Mouse (Mus musculus) heart, embryonic 16.5 days (tissue): ENCODE measurements around the gene Chd9. TPM values are rescaled to one million over a fixed set of nuclear protein-coding genes. Genes with fewer than 3 reads are reported as not detected.
A peak's percentile ranks its signal among the peaks of the same experiment; 100 is the strongest.

ENCODE experiments used
- ATAC-seq: fragments of 200-750 bp; cut with Nextera tagmentation; replicated peaks from 2 replicates; pipeline ENCODE4 v1.8.0; 2017; ENCODE audit warnings: moderate number of reproducible peaks; ENCODE audit not compliant: insufficient read depth, low FRiP score; ENCODE audit errors: extremely low read depth
- H3K27ac ChIP-seq: fragments of 300-500 bp; sonication (generic); 2 replicates; pipeline ENCODE4 v1.5.1; 2014; ENCODE audit warnings: mild to moderate bottlenecking, low read length, control low read depth, moderate library complexity
- H3K27me3 ChIP-seq: fragments of 300-500 bp; sonication (generic); 2 replicates; pipeline ENCODE4 v1.6.1; 2014; ENCODE audit warnings: low read length, mixed read lengths; ENCODE audit not compliant: control insufficient read depth, insufficient read depth
- H3K36me3 ChIP-seq: fragments of 300-500 bp; sonication (generic); 2 replicates; pipeline ENCODE4 v1.6.1; 2014; ENCODE audit not compliant: control insufficient read depth, insufficient read depth
- H3K4me1 ChIP-seq: fragments of 300-500 bp; sonication (generic); 2 replicates; pipeline ENCODE4 v1.6.1; 2014; ENCODE audit warnings: low read length, mixed read lengths; ENCODE audit not compliant: control insufficient read depth, insufficient read depth
- H3K4me2 ChIP-seq: fragments of 300-500 bp; sonication (generic); 2 replicates; pipeline ENCODE4 v1.6.1; 2014; ENCODE audit warnings: low read depth, mild to moderate bottlenecking, control low read depth, low read length
- H3K4me3 ChIP-seq: fragments of 300-500 bp; sonication (generic); 2 replicates; pipeline ENCODE4 v1.5.1; 2014; ENCODE audit warnings: mild to moderate bottlenecking, control low read depth, low read length
- H3K9ac ChIP-seq: fragments of 300-500 bp; sonication (generic); 2 replicates; pipeline ENCODE4 v1.6.1; 2014; ENCODE audit warnings: low read length, control low read depth
- H3K9me3 ChIP-seq: fragments of 300-500 bp; sonication (generic); replicated peaks from 2 replicates; pipeline ENCODE4 v1.6.1; 2016; ENCODE audit warnings: low read length; ENCODE audit not compliant: control insufficient read depth
- WGBS: fragments of 180-500 bp; shearing (Covaris S2); extraction: QIAGEN DNeasy Blood & Tissue Kit; methylation state at CpG from one replicate; pipeline ENCODE4 v1.1.7; 2014; 5-methylcytosine and 5-hydroxymethylcytosine counted together
- microRNA-seq: library from miRNA; unstranded; fragments of <30 nt; microRNA quantifications from one replicate; pipeline ENCODE4, GENCODE M21; 2017
- polyA plus RNA-seq: library from polyadenylated mRNA; unstranded; fragments of >200 nt; fragmentation: Nextera tagmentation; extraction: Ambion mirVana; gene quantifications from 2 replicates; pipeline ENCODE4 v1.2.1, GENCODE M21; 2015

The Chd9 gene
- polyA plus RNA-seq, 1 experiment from 2014 or later, result 60.6 TPM

GRCm38 (mm10) chr8:91089601-91090000 is 261.4 kb downstream of the Chd9 start:
- H3K4me2 ChIP-seq, result no peak overlapping the region
- H3K4me1 ChIP-seq, result no peaks in the 10 kb centered on the region
- H3K9ac ChIP-seq, result no peak overlapping the region
- H3K4me3 ChIP-seq, result no peak overlapping the region
- 86% methylated on average over 2 of the region's 2 CpGs for WGBS
- no peaks in the 10 kb centered on the region for H3K27me3 ChIP-seq
- no peak for ATAC-seq
- peaks cover 38% of the 10 kb centered on the region for H3K36me3 ChIP-seq
- H3K9me3 ChIP-seq, result no peaks in the 10 kb centered on the region
- H3K27ac ChIP-seq, result no peak overlapping the region

GRCm38 (mm10) chr8:91094135-91094534 is 266.0 kb downstream of the Chd9 start:
- peaks cover 40% of the 10 kb centered on the region for H3K36me3 ChIP-seq
- no peak overlapping the region for H3K4me3 ChIP-seq
- H3K4me1 ChIP-seq, result peaks cover 4% of the 10 kb centered on the region
- ATAC-seq, result no peak
- no peak overlapping the region for H3K27ac ChIP-seq
- no peak overlapping the region for H3K4me2 ChIP-seq
- H3K9ac ChIP-seq, result no peak overlapping the region
- H3K9me3 ChIP-seq, result no peaks in the 10 kb centered on the region
- H3K27me3 ChIP-seq, result no peaks in the 10 kb centered on the region
- WGBS, result 80% methylated on average over 5 of the region's 5 CpGs

- H3K27me3 ChIP-seq, result no peaks in the 10 kb centered on the region
- H3K27ac ChIP-seq, result no peak overlapping the region; the same call in 1 of the 2 replicates
- no peaks in the 10 kb centered on the region for H3K9me3 ChIP-seq
- no peak overlapping the region for H3K4me2 ChIP-seq
- H3K4me1 ChIP-seq, result peaks cover 4% of the 10 kb centered on the region
- H3K4me3 ChIP-seq, result no peak overlapping the region
- ATAC-seq, result 0 out of 2 replicates have a peak, but pooled peaks have one; percentile 10
- H3K36me3 ChIP-seq, result peaks cover 29% of the 10 kb centered on the region
- 60% methylated on average over 6 of the region's 6 CpGs for WGBS
- H3K9ac ChIP-seq, result no peak overlapping the region
Observed at GRCm38 (mm10) chr8:91098106-91098505, 270.0 kb downstream of the Chd9 start.

Small RNA genes lying within 50 kb of the gene (microRNA-seq; reads per million reads assigned to microRNA genes)
- gene Gm44382, result not detected

Other genes starting within 250 kb of the Chd9 start
- 0.15 and 0.24 TPM in 2 replicates for gene Gm19935, start 11.0 kb upstream of the Chd9 start, polyA plus RNA-seq
- gene Rbl2, start 241.7 kb downstream of the Chd9 start, polyA plus RNA-seq, result 20.7 and 20.9 TPM in 2 replicates